Mouse (Mus musculus) heart, embryonic 15.5 days (tissue): Measurements from ENCODE around the gene Tnxb. TPM values are rescaled to one million over a fixed set of nuclear protein-coding genes. Genes with fewer than 3 reads are reported as not detected.

Experiments
- ATAC-seq: fragments of 200-750 bp; cut with Nextera tagmentation; replicated peaks from 2 replicates; pipeline ENCODE4 v1.8.0; 2017; ENCODE audit warnings: low read depth, moderate TSS enrichment; ENCODE audit not compliant: insufficient number of reproducible peaks, insufficient read depth, low FRiP score
- H3K27ac ChIP-seq: fragments of 300-500 bp; sonication (generic); 2 replicates; pipeline ENCODE4 v1.5.1; 2015; ENCODE audit warnings: mild to moderate bottlenecking, inconsistent platforms
- H3K27me3 ChIP-seq: fragments of 300-500 bp; sonication (generic); 2 replicates; pipeline ENCODE4 v1.6.1; 2015; ENCODE audit warnings: inconsistent platforms
- H3K36me3 ChIP-seq: fragments of 300-500 bp; sonication (generic); 2 replicates; pipeline ENCODE4 v1.6.1; 2015; ENCODE audit warnings: mild to moderate bottlenecking, inconsistent platforms
- H3K4me1 ChIP-seq: fragments of 300-500 bp; sonication (generic); replicated peaks from 2 replicates; pipeline ENCODE4 v1.6.1; 2015; ENCODE audit warnings: inconsistent platforms
- H3K4me2 ChIP-seq: fragments of 300-500 bp; sonication (generic); 2 replicates; pipeline ENCODE4 v1.6.1; 2015; ENCODE audit warnings: inconsistent platforms, mild to moderate bottlenecking, moderate library complexity
- H3K4me3 ChIP-seq: fragments of 300-500 bp; sonication (generic); 2 replicates; pipeline ENCODE4 v1.5.1; 2015; ENCODE audit warnings: mild to moderate bottlenecking, inconsistent platforms
- H3K9ac ChIP-seq: fragments of 300-500 bp; sonication (generic); 2 replicates; pipeline ENCODE4 v1.6.1; 2015; ENCODE audit warnings: mild to moderate bottlenecking, inconsistent platforms
- H3K9me3 ChIP-seq: fragments of 300-500 bp; sonication (generic); replicated peaks from 2 replicates; pipeline ENCODE4 v1.6.1; 2016; ENCODE audit warnings: inconsistent platforms
- WGBS: fragments of 180-500 bp; shearing (Covaris S2); methylation state at CpG from one replicate; pipeline ENCODE4 v1.1.7; 2015; ENCODE audit warnings: mixed read lengths; 5-methylcytosine and 5-hydroxymethylcytosine counted together
- polyA plus RNA-seq: library from polyadenylated mRNA; unstranded; fragments of >200 nt; fragmentation: Nextera tagmentation; extraction: Ambion mirVana; gene quantifications from 2 replicates; pipeline ENCODE4 v1.2.1, GENCODE M21; 2015

The Tnxb gene
- polyA plus RNA-seq, 1 experiment from 2014 or later, result 2.3 TPM

DNA sequence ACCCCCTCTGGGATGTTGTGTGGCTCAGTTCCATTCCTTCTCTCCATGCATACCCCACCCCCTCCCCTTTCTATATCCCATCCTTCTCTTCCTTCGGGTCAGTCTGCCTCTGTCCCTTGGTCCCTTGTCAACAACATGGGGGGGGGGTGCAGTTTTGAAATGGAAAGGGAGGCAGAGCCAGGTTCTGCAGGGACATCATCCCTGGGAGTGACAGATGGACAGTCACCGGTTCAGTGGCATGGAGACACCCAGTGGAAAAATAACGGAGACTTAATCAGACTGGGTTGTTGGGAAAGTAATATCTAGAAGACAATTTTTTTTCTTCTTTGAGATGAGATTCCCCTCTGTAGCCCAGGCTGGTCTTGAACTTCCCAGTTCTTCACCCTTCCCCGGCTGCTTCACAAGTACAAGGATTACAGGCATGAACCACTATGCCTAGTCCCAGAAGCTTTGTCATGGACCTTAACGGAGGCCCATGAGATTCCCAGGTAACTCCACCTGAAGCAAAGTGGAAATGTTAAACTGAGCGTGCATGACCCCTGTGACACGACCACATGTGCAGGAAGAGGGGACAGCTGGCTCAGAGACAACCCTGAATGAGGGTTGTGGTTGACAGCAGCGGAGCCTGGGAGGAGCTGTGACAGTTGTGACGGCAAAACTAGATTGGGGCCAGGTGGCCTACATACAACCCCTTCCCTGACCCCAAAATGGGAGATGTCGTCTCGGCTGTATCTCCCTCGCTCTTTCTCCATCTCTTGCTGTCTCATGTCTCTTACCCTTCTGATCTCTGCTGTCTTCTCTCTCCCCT, 40.3 kb upstream of the Tnxb start:
- WGBS, result 26% methylated on average over 12 of the region's 12 CpGs

DNA sequence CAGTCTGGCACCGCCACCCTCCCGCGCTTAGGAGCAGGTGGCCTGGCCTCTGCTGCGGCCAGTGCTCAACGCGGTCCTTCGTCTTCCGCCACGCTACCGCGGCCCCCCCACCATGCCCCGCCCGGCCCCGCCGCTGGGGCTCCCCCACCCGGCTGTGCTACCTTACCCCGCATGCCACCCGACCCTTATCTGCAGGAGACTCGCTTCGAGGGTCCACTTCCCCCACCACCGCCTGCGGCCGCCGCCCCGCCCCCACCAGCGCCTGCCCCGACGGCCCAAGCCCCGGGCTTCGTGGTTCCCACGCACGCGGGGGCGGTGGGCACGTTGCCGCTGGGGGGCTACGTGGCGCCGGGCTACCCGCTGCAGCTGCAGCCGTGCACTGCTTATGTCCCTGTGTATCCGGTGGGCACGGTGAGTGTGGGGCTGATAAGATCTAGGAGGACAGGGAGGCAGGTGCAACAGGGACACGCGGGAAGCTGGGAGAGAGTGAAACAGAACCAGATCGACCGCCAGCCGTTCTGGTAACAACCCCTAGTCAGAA, 39.5 kb upstream of the Tnxb start:
- 2% methylated on average over 48 of the region's 48 CpGs for WGBS
- no peak for ATAC-seq
- peaks cover 61% of the 10 kb centered on the region for H3K27me3 ChIP-seq
- peak overlapping the region; percentile 97 for H3K4me2 ChIP-seq
- H3K4me3 ChIP-seq, result peak overlapping the region; percentile 44
- no peaks in the 10 kb centered on the region for H3K9me3 ChIP-seq
- peak overlapping the region; percentile 13; the same call in 1 of the 2 replicates for H3K27ac ChIP-seq
- H3K4me1 ChIP-seq, result peaks cover 53% of the 10 kb centered on the region
- H3K9ac ChIP-seq, result no peak overlapping the region
- no peaks in the 10 kb centered on the region for H3K36me3 ChIP-seq

More for the DNA sequence above, 40.3 kb upstream of the Tnxb start:
- H3K4me3 ChIP-seq, result peak overlapping the region; percentile 85
- peaks cover 53% of the 10 kb centered on the region for H3K4me1 ChIP-seq
- H3K27ac ChIP-seq, result no peak overlapping the region; the same call in 1 of the 2 replicates
- H3K4me2 ChIP-seq, result peak overlapping the region; percentile 97
- ATAC-seq, result no peak
- H3K9ac ChIP-seq, result no peak overlapping the region
- peaks cover 6% of the 10 kb centered on the region; the same call in 1 of the 2 replicates for H3K36me3 ChIP-seq
- H3K27me3 ChIP-seq, result peaks cover 56% of the 10 kb centered on the region
- H3K9me3 ChIP-seq, result no peaks in the 10 kb centered on the region

DNA sequence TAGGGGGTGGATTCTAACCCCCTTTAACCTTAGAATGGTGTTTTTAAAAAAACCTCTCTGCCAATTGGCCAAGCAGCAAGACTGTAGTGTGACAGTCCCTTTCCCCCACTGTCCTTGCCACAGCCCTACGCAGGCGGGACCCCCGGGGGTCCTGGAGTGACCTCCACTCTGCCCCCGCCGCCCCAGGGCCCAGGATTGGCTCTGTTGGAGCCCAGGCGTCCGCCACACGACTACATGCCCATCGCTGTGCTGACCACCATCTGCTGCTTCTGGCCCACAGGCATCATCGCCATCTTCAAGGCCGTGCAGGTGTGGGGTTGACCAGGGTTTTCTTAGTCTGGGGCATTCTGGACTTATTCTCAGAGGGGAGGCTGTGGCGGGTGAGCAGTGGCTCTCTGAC, 38.7 kb upstream of the Tnxb start:
- Histone ChIP-seq H3K4me3 (peak overlapping the region; percentile 44), H3K27ac (no peak overlapping the region; the same call in 1 of the 2 replicates), H3K27me3 (peaks cover 66% of the 10 kb centered on the region), H3K9me3 (no peaks in the 10 kb centered on the region), H3K36me3 (no peaks in the 10 kb centered on the region), H3K4me2 (peak overlapping the region; percentile 97), H3K9ac (0 out of 2 replicates have a peak overlapping the region, but pooled peaks have one; percentile 32), H3K4me1 (peaks cover 45% of the 10 kb centered on the region)
- WGBS, result 9% methylated on average over 12 of the region's 12 CpGs
- ATAC-seq, result no peak

DNA sequence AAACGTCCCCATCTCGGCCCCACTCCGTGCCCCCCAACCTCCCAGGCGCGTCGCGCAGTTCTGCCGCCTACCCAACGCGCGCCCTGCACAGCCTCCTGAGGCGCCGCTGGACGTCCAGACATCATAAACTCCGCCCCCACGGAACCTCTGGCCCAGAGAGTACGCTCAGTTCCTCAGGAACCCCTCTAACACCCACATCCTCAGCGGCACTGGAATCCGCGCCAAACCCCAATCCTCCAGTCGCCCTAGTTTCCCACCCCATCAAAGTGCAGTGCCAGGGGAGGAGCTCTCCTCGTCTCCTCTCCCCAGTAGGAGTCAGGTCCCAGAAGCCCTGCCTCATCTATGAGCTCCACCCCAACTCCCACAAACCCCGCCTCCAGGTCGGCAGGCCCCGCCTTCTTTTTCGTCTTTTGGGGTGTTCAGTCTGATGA, 38.1 kb upstream of the Tnxb start:
- WGBS, result under 1% methylated on average over 26 of the region's 26 CpGs
- peaks cover 70% of the 10 kb centered on the region for H3K27me3 ChIP-seq
- H3K9ac ChIP-seq, result 0 out of 2 replicates have a peak overlapping the region, but pooled peaks have one; percentile 32
- H3K9me3 ChIP-seq, result no peaks in the 10 kb centered on the region
- peaks cover 43% of the 10 kb centered on the region for H3K4me1 ChIP-seq
- ATAC-seq, result peak; percentile 31; the same call in 1 of the 2 replicates
- H3K36me3 ChIP-seq, result no peaks in the 10 kb centered on the region
- H3K27ac ChIP-seq, result peak overlapping the region; percentile 21; the same call in 1 of the 2 replicates
- peak overlapping the region; percentile 97 for H3K4me2 ChIP-seq
- peak overlapping the region; percentile 44 for H3K4me3 ChIP-seq

DNA sequence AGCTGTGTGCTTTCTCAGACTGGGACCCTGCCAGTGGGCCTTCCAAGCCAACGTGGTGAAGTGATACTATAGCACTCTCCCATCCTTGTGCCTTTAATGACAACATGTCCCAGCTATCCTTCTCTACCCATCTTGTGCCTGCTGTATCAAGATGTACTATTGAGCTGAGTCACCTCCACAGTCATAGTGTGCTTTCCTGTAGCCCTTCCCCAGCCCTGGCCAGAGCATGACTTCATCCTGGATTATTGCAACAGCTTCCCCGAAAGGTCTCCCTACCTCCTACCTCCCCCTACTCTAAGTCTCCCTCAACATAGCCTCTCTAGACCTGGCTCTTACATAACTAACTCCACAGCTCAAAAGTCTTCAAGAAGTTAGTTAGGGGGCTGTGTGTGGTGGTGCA, 34.7 kb upstream of the Tnxb start:
- peaks cover 22% of the 10 kb centered on the region for H3K4me1 ChIP-seq
- ATAC-seq, result no peak
- H3K4me2 ChIP-seq, result no peak overlapping the region
- H3K36me3 ChIP-seq, result no peaks in the 10 kb centered on the region
- 71% methylated on average over 2 of the region's 2 CpGs for WGBS
- no peak overlapping the region for H3K9ac ChIP-seq
- H3K4me3 ChIP-seq, result no peak overlapping the region
- no peak overlapping the region for H3K27ac ChIP-seq
- H3K9me3 ChIP-seq, result no peaks in the 10 kb centered on the region
- H3K27me3 ChIP-seq, result peaks cover 52% of the 10 kb centered on the region

DNA sequence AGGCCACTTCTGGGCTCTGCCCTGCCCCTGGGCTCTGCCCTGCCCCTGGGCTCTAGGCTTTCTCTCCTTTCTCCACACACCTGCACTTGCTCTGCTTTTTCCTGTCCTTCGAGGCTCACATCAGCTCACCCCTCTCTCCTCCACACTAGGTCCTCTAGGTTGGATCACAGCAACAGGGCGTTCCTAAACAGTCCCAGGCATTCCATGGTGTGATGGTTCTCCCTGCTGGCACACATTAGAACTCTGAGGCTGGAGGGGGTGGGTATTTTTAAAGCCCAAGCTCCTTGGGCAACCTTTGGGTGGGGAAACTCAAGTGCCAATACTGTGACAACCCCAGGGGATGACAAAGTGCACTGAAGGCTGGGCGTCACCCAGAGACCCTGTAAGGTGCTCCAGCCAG, 32.9 kb upstream of the Tnxb start:
- H3K4me2 ChIP-seq, result no peak overlapping the region
- H3K4me1 ChIP-seq, result peaks cover 14% of the 10 kb centered on the region
- ATAC-seq, result no peak
- no peaks in the 10 kb centered on the region for H3K36me3 ChIP-seq
- peaks cover 34% of the 10 kb centered on the region for H3K27me3 ChIP-seq
- no peaks in the 10 kb centered on the region for H3K9me3 ChIP-seq
- no peak overlapping the region for H3K4me3 ChIP-seq
- WGBS, result 63% methylated on average over 3 of the region's 3 CpGs
- H3K27ac ChIP-seq, result no peak overlapping the region
- no peak overlapping the region for H3K9ac ChIP-seq

DNA sequence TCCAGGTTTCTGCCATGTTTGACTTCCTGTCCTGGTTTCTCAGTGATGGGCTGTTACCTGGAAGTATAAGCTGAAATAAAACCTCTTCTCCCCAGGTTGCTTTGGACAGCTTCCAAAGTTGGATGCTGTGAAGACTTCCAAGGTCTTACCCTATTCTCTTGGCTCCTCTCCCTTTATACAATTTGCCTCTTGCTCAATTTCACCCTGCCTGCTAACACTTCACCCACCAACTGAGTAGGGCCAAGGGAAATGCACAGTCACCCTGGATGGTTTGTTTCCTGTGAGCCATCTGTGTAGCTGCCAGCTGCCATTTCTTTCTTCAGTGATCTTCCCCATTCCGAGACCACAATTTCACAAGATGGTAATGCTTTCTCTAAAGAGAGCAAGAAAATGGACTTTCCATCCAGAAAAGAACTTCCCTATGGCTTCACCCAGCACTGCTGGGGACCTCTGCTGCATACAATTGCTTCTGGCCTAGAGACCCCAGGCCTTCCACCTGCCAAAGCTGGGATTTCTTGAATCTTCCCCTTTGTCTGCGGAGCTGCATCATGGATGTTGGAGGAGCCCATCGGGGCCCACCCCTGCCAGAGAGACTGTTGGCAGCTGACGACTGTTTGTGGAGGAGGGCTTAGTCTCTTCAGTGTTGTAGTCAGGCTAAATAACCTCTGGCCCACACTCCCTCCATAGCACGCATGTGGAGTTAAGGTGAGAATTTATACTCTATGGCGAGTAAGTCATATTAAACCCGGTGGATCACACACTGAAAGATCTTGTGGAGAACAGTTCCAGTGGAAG, 30.7 kb upstream of the Tnxb start:
- Histone ChIP-seq H3K4me2 (no peak overlapping the region), H3K9me3 (no peaks in the 10 kb centered on the region), H3K9ac (no peak overlapping the region), H3K36me3 (no peaks in the 10 kb centered on the region), H3K4me1 (peaks cover 12% of the 10 kb centered on the region), H3K27ac (0 out of 2 replicates have a peak overlapping the region, but pooled peaks have one; percentile 82), H3K4me3 (no peak overlapping the region), H3K27me3 (0 out of 2 replicates have a peak, but pooled peaks cover 13% of the 10 kb centered on the region)
- no peak for ATAC-seq
- WGBS, result 72% methylated on average over 7 of the region's 7 CpGs

DNA sequence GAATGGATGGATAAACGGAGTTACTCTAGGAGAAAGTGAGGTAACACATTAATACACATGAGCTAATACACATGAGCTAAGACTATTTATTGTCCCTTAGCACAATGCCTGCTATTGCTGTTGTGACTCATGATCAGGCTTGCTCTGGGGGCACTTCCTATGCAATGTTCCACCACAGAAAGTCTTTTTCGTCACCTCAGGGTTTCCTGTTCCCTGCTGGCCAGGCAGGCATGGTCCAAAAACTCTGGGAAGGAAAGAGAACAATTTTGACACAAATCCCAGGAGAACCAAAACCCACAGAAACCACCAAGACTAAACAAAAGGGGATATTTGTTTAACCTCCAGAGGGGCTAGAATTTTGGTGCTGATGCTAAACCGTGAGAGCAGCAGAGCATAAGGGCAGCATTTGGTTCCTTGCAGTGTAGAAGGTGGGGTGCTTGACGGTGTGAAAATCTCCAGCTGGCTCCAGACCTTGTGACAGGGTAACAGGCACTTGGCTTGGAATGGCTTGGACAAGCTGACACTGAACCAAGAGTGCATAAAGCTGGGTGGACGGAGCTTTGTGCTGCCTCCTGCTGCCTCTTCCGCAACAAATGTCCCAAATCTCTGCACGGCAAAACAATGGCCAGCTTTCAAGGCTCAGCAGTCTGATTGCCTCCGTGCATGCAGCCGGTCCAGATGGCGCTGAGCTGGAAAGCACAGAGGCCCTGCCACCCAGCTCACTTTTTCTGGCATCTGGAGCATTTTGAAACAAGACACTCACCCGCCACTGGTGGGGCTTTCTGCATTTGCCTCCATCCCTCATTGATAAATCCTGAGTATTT, 29.3 kb upstream of the Tnxb start:
- peak overlapping the region; percentile 40 for H3K9ac ChIP-seq
- H3K4me2 ChIP-seq, result peak overlapping the region; percentile 6; the same call in 1 of the 2 replicates

DNA sequence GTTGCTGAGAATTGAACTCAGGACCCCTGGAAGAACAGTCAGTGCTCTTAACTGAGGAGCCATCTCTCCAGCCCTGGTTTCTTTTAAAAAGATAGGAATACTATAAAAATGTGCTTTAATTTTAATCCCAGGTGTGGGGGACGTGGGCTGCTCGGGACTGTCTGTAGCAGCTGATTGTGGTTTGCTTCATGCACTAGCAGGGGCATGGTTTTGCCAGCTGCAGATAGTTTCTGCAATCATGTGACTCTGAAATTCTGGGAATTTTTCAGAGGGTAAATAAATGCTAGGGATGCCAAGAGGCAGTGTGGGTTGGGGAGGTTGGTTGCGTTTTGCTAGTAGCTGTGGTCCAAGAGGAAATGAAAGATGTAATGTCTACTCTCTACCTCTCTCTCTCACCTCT, 28.4 kb upstream of the Tnxb start:
- no peak overlapping the region for H3K4me3 ChIP-seq
- no peak overlapping the region for H3K9ac ChIP-seq
- ATAC-seq, result no peak
- peaks cover 31% of the 10 kb centered on the region for H3K4me1 ChIP-seq
- H3K27ac ChIP-seq, result no peak overlapping the region
- no peaks in the 10 kb centered on the region for H3K36me3 ChIP-seq
- WGBS, result 71% methylated on average over 3 of the region's 3 CpGs
- no peaks in the 10 kb centered on the region for H3K9me3 ChIP-seq
- H3K4me2 ChIP-seq, result no peak overlapping the region
- 0 out of 2 replicates have a peak, but pooled peaks cover under 1% of the 10 kb centered on the region for H3K27me3 ChIP-seq

More for the DNA sequence above, 29.3 kb upstream of the Tnxb start:
- H3K4me3 ChIP-seq, result no peak overlapping the region
- 16% methylated on average over 11 of the region's 11 CpGs for WGBS
- H3K27ac ChIP-seq, result peak overlapping the region; percentile 82
- H3K9me3 ChIP-seq, result no peaks in the 10 kb centered on the region
- H3K27me3 ChIP-seq, result 0 out of 2 replicates have a peak, but pooled peaks cover 8% of the 10 kb centered on the region
- H3K36me3 ChIP-seq, result no peaks in the 10 kb centered on the region
- ATAC-seq, result 0 out of 2 replicates have a peak, but pooled peaks have one; percentile 16
- H3K4me1 ChIP-seq, result peaks cover 23% of the 10 kb centered on the region

DNA sequence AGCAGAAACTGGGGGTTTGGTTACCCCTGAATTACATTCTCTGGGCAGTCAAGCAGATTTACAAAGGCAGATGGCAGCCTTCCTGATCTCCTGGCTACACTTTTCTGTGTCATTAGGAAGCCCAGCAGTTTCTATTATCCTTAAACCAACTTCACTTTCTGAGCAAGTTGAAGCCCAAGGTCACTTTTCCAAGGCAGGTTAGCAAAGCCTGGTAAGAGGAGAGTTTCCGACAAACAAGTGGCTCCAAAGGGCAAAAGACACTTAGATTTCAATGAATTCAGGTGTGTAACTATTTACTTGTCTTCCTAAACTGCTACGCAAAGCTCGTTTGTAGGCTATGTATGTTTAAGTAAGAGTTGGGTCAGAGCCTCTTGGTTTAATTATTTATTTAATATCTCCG, 27.0 kb upstream of the Tnxb start:
- Histone ChIP-seq H3K27me3 (no peaks in the 10 kb centered on the region), H3K9me3 (no peaks in the 10 kb centered on the region), H3K4me3 (no peak overlapping the region), H3K9ac (no peak overlapping the region), H3K4me2 (no peak overlapping the region), H3K4me1 (peaks cover 41% of the 10 kb centered on the region), H3K36me3 (no peaks in the 10 kb centered on the region), H3K27ac (no peak overlapping the region)
- no peak for ATAC-seq
- WGBS, result 87% methylated on average over 4 of the region's 4 CpGs
